Mouse (Mus musculus) heart, postnatal 25 days (tissue): ENCODE measurements at regions not wholly inside any gene's neighbourhood (a gene's known extent, or its start where the extent isn't known, plus 50 kb on each side); places are given as distances from the start of the nearest gene placed in this dataset.
"Not testable (repeated sequence)": the region's sequence is repeated elsewhere in the genome, so short reads cannot be mapped to it uniquely, and the experiment has no call there.

Experiments
- DNase-seq: peaks from one replicate; pipeline ENCODE4 v3.0.0; 2022; ENCODE audit warnings: low spot score
- intact Hi-C: fragments of 180-260 bp; cut with DNase I; formaldehyde crosslinking; loops from one replicate; pipeline ENCODE4 v1.15.1; 2025

DNA sequence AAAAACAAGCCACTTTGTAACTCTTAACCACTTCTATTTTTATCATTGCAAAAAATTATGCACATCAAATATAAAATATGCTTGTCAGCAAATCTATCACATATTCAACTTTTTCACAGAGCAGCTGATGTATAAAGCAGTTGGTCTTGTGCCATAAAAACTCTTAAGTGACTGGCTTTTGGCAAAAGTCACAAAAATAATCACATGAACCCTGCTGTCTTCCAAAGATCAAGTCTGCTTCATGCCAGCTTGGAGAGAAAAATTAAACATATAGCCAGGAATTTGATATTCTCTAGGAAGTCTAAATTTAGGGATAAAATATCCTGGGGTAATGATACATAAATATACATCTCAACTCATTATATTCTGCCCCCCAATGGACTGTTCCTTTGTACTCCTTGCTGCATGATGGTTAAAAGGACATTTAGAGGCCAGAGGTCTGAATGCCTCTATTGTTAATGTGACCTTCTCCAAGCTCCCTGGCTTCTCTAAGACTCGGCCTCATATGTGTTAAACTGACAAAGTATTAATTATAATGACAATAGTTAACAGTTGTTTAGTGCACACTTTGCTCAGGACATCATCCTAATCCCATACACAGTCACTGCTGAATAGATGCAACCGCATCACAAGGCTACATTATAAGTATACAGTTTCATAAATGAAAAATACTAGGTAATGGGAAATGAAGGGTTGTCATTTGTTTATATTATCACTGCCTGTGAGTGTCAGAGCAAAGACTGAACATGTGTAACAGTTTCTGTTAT lies 422.9 kb upstream of the Hs3st1 start:
- intact Hi-C loops, result no loop called here
- DNase-seq, result no peak

DNA sequence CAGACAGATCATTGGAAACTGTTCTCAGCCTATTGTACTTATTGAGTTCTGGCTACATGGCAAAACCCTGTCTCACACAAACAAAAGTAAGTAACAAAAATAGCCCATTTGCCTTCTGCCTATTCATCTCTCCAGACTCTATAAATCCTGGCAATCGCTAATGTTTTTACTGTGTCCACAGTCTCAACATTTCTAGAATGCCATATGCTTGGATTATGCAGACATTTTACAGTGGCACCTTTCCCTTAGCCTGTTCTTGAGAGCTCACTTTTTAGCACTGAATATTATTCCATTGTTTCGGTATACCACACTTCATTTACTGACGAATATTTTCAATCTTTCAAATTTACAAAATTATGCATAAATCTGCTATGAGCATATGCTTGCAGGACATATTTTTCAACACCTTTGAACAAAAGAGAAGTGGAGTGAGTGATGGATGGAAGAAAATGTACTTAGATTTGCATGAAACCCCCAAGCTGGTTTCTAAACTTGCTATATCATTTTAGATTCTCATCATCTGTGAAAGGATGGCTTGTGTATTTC lies 381.5 kb upstream of the Hs3st1 start:
- no peak for DNase-seq
- intact Hi-C loops, result no loop called here

DNA sequence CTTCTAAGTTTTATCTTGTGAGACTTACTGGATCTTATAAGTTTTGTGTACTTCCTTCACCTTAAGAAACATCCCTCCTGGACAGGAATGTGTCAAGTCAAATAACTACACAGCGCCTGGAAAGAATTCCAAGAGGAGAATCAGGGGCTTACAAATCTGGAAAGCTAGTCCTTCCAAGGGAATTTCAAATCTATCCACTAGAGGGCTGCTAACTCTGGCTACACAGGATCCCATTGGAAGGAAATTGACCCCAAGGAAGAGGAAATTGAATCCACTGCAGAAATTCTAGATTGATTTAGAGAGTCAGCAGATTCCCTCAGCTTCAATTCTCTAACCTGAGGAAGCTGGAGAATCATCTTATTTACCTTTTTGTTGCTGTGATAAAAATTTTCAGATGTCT lies 369.1 kb upstream of the Hs3st1 start:
- no peak for DNase-seq
- intact Hi-C loops, result loop anchor here (10.0 kb wide), 1 partner anchor 830 kb away; no protein-coding TSS in a partner anchor

DNA sequence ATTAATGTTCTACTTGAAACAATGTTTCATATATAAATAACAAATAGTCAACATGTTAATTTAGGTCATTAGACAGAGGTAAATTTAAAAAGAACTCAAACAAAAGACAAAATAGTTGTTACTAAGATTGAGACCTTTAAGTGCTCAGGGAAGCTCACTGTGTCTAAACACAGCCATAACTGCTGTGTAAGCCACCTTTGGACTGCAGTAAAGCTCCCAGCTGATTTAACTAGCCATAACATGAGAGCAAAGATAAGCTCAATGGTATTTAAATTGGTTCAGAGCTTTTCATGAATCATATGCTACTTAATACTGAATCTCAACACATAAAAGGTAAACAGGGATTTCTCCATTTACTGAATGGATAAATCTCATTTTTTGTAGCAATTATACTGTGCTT lies 361.6 kb upstream of the Hs3st1 start:
- intact Hi-C loops, result no loop called here

DNA sequence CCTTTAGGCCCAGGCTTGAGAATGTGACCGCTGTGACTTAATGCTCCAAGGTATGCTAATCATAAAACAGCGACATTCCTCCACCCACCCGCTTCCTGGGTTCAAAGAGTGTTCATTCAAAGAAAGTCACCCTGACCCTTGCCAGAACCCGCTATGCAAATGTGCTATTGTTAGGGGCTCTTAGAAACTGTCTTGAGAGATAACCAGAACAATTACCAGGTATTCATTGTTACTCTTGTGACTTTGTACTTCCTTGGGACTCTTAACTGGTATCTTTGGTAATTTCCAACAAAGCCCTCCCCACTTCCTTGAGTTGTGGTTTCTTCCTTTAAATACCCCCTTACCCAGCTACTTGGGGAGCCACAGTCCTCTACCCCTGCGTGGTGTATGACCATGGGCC lies 334.3 kb upstream of the Hs3st1 start:
- intact Hi-C loops, result not testable (repeated sequence)

More for the DNA sequence above, 361.6 kb upstream of the Hs3st1 start:
- DNase-seq, result no peak

DNA sequence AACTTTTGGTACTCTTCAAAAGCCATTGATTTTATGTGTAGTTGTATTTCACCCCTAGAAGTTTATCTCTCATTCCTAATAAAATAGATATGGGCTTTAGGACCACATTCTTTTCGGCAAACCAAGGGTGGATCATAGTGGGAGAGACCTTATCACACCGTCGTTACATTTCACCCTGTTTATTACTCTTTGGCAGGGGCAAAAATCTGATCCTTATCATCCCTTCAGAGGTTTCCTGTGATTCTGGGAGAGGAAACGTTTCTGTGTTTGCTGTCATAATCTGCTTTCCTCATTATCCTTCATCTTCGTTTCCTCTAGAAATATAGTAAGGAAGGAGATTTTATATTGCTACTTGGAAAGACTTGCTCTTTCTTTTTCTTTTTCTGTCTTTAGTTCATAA lies 290.0 kb upstream of the Hs3st1 start:
- DNase-seq, result no peak
- intact Hi-C loops, result loop anchor here (10.0 kb wide), 1 partner anchor 210 kb away; no protein-coding TSS in a partner anchor

More for the DNA sequence above, 334.3 kb upstream of the Hs3st1 start:
- DNase-seq, result not testable (repeated sequence)

DNA sequence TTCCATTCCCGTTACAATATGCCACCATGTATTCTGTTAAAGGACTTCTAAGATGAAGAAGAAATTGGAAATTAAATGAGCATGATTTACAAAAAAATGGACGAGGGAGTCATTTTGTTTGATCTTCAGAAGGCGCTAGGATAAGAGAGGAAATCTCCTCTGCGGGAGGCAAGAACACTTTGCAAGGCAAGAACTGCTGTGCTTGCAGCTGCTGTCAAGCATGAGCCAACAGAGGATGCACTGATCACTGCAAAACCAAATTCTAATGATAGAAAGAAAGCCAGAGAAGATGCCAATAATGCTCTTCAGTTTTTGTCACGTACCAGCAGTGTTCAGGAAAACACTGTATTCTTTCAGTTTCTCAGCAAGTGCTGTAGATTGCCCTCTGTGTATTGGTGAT lies 279.2 kb upstream of the Hs3st1 start:
- intact Hi-C loops, result no loop called here
- no peak for DNase-seq

DNA sequence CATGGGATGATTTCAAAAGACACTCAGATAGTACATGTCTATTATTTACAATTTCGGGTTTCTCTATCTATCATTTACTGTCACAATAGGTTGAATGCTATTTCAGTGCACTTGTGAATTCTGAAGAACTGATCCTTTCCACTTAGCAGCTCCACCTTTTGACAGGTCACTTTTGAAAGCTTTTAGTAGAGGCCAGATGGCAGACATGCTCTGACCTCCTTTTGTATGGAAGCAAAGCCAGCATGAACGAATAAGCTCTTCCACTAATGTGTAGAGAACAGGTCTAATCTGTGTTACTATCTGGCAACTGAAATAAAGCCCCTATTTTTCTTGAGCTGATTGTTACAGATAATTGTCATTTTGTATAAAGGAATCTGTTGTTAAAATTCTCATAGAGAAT lies 278.4 kb upstream of the Hs3st1 start:
- intact Hi-C loops, result no loop called here
- DNase-seq, result no peak

DNA sequence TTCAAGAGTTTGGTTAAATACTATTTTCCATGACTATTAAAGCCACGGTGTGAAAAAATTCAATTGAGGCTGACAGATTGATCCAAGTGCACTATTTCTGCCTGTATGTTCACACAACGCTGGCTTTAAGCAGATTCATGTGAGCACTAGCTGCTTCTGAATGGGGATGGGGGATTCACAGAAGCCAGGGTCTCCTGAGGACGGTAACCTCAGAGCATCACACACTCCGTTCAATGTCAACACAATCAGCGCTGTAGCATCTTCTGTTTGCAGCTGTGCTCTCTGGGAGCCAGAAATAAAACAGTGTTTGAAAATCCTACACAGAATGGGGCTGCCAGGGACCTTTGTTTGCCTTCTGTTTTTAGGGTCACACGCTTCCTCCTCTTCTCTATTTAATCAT lies 275.0 kb upstream of the Hs3st1 start:
- intact Hi-C loops, result no loop called here
- DNase-seq, result no peak

DNA sequence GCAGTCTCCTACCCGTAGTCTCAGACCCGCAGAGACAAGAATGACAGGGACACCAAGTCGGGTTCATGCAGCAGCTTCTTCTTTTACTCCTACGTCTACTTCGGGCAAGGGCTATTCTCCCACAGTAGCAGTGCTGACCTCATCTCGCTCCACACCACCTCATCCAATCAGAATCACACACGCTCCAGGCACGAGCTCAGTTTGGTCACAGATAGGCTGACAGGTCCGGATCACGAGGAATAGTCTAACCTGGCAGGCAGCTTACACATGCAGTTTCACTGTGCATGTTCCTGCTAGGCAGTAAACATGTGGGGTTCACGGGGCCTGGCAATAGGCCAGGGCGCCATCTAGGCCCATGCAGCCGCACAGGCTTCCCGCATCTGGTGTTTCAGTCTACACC lies 260.7 kb upstream of the Hs3st1 start:
- DNase-seq, result no peak
- intact Hi-C loops, result no loop called here

DNA sequence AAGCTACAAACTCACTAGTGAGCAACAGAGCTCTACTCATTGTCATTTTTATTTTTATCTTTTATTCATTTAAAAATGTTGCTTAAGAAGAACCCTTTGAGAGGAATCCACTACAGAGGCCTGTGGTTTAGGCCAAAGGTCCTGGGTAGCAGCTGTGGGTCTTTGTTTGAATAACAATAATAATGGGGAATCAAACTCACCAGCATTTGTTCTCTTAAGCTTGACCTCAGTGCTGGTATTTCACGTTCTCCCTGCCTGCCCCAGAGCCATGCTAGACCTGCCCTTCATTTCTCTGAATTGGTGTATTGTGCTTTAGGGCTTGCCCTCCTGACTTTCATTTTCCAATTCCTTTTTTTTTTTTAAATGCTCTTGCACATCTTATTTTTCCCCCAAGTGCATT lies 232.8 kb upstream of the Hs3st1 start:
- no peak for DNase-seq
- intact Hi-C loops, result no loop called here

DNA sequence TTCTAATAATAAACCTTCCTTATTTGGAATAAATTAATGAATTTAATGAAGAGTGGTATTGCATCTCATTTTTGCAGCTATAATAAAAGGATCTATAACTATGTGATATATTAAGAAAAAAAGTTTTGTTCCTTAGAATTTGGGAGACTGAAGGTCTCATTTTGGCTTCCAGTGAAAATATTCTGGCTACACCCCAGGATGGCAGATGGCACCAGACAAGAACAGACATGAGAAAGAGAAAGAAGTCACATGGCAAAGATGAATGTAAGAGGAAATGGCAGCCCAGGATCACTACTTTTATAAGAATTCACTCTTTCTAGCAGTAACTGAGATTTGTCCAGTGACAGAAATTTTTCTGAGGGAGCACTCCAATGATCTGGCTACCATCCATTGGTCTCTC lies 209.1 kb upstream of the Hs3st1 start:
- no peak for DNase-seq
- intact Hi-C loops, result loop anchor here (5.0 to 10.0 kb wide), 2 partner anchors 322 to 530 kb away; no protein-coding TSS in a partner anchor

DNA sequence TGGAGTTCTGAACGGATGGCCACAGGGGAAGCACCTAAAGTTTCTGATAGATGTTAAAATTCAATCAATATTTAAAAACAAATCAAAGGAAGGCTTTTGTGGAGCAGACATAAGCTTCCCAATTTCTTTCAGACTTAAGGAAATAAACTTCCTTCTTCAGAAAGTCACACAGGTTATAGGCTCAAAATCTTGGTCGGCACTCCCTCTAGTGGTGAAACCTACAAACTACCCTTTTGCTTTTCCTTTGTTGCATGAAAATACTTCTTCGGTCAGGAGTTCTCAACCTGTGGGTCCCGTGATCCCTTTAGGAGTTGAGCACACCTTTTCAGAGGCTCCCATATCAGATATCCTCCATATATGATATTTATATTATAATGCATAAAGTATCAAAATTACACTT lies 205.7 kb upstream of the Hs3st1 start:
- DNase-seq, result no peak
- intact Hi-C loops, result loop anchor here (2.0 to 10.0 kb wide), 3 partner anchors 319 to 1178 kb away; no protein-coding TSS in a partner anchor

DNA sequence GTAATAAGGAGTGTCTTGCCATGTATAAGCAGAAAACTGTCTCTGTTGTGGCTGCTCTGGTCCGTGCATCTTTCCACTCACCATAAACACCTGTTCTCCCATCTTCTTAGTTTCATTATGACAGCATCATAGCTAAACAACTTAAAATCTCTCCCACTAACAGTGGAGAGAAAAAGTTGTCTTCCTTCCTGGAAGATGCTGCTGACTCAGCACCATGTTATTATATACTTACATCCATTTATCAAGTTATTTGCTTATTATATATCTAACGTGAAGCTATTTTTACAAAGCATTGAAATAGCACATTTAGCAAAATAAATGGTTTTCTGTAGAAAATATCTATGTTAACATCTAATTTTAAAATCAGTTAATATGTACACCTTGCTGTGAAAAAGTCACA lies 180.3 kb upstream of the Hs3st1 start:
- DNase-seq, result no peak
- intact Hi-C loops, result no loop called here

DNA sequence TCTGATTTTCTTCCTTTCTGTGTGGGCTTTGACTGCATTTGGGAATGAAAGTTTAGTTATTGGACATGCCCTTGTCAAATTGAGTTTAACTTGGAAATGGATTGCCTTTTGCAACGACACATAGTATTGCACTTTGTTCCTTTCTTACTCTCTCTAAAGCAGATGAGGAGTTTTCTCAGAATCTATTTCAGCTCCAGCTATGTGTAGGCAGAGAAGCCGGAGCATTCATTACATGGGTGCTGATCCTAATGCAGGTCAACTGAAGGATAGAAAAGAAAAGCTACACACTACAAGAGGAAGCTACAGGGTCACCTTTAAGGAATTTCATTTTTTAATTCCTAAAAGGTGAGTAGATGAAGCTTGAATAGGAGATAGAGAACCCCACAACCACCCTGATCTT lies 176.6 kb upstream of the Hs3st1 start:
- no peak for DNase-seq

DNA sequence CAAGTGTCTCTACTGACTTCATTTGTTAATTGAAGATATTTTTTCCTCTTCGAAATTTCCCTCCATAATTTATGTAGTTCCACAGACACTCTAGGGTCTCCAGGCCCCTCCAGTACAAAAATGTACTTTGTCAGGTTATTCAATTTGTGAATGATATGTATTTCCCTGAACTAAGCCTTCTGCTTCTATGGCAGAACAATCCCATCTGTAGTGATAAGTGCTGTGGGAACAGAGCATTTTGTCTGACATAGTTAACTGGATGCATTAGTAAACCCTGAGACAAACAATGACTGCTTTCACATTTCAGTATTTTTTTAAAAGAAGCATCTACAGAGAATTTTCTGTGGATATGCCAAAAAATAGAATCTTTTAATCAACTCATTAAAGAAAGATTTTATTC lies 154.1 kb upstream of the Hs3st1 start:
- intact Hi-C loops, result no loop called here
- no peak for DNase-seq

More for the DNA sequence above, 176.6 kb upstream of the Hs3st1 start:
- intact Hi-C loops, result no loop called here

DNA sequence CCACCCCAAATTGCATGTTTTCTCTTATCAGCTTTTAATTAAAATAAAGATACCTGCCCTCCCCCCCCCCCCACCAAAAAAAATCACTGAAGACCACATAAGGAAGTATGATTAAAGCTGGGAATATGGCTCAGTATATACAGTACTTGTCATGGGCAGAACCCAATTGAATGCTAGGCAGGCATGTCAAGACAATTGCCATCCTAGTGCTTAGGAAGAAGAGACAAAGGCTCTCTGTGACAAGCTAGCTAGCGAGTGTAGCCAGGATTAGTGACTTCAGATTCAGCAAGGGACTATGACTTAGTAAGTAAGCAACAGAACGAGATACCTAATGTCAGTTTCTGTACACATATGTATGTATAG lies 116.4 kb upstream of the Hs3st1 start:
- intact Hi-C loops, result no loop called here
- DNase-seq, result no peak

DNA sequence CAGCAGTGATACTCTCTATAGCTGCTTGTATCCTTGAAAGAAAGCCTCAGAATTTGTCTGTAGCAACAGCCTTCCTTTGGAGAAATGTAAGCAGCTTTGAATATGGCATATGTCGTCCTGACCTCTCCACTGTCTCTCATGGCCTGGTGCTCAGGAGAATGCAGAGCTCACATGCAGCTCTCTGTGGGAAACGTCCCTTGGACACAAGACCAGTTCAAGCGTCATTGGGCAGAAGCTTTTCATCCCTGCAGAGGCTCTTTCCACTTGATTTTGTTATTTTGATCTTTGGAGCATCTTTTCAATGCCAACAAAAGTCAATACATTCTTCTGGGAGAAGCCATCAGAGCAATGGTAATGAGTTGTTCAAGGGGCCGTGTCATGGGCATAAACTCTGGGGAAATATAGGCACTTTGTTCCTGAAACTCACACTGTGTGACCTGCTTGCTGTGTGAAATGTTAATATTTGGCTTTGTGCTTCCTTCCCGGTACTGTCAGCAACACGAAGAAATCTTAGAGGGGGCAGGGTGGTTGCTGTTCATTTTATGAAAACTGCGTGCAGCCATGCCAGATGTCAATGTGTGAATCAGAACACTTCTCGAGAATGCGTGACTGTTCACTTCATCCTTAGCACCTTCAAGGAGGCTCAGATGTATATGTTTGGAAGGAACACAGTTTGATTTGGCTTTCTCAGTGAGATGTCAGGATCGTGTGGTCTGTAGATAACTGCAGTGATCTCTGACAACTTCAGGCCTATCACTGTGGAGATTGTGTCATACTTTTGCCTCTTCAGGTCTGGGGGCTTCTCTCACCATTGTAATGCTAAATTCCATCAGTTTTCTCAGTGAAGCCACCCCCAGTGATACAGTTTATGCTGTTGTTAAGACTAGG lies 115.8 kb upstream of the Hs3st1 start:
- intact Hi-C loops, result no loop called here

DNA sequence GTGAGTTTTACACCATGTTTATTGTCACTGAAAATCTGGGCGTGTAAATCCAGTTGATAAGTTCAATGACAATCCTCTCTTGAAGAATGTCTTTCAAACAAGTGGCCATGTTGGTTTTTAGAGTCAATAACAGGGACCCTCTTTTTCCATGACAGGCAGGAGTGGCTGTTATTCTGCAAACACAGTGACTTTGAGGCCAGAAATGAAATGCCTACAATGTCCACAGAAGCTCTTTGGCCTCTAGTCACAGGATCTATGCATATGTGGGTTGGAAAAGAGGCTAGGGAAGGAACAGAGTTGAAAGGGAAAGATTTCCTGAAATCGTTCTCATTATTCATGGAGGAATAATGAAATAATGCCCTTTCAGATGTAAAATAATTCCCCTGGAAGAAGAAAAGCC lies 101.9 kb upstream of the Hs3st1 start:
- intact Hi-C loops, result no loop called here

More for the DNA sequence above, 115.8 kb upstream of the Hs3st1 start:
- no peak for DNase-seq

DNA sequence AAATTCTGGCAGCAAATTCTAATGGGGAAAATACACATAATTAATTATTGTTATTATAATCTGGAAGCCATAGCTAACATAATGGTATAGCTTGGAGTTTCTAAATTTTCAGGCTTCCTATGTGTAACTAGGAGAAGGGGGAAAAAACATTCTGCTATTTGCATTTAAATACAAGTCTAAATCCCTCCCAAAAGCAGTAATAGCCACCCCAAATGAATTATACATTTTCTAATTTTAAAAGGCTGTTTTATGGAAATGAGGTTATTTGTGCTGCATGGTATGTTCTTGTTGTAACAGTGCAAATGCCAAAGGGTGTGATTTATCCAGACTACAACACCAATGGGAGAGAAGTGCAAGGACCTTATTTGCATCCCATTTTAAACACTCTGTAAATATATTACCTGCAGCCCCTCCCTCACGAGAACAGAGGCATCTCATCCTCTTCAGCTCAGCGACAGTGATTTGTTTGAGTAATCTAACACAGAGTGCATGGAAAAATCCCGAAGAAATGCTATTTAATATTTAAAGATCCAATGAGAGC lies 101.4 kb upstream of the Hs3st1 start:
- intact Hi-C loops, result no loop called here

More for the DNA sequence above, 101.9 kb upstream of the Hs3st1 start:
- no peak for DNase-seq

More for the DNA sequence above, 101.4 kb upstream of the Hs3st1 start:
- no peak for DNase-seq
